Mouse (Mus musculus) testis, postnatal 14 days (tissue): ENCODE data around the gene Add2.

Experiments used
- DNase-seq: peaks from one replicate; pipeline ENCODE4 v3.0.0; 2021; ENCODE audit warnings: low spot score

Add2 gene

DNA sequence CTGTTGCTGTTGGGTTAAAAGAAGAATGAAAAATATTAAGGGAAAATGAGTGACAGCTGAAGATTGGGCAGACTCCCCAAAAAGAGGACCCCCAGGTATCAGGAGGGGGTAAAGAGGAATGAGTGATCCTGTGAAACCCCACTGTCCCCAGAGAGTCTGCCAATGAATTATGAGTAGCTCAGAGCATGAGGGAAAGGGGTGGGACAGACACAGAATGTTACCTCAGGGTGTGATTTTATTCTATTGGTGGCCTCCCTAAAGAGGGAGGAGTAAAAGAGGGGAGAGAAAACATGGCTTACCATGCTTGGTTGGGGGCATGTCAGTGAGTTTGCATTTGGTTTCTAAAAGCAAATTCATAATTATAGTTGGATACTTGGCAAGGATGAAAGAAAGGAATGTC lies 50.8 kb downstream of the Add2 start:
- DNase-seq = no peak

DNA sequence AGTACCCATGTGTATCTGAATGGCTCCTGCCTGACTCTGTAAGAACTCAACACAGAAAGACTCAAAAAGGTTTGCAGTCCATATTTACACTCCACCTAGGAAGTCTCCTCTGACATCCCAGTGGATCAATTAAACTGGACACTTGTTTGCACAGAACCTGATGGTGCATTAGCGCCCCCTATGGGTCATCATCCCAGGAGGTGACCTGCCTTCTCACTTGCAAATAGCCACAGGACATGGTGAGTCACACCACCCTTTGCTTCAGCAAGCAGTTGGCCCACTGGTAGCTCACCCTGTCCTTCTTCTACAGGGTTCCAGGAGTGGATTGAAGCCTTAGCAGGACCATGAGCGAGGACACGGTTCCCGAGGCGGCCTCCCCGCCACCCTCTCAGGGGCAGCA lies 57.0 kb downstream of the Add2 start:
- peak; percentile 38 for DNase-seq

DNA sequence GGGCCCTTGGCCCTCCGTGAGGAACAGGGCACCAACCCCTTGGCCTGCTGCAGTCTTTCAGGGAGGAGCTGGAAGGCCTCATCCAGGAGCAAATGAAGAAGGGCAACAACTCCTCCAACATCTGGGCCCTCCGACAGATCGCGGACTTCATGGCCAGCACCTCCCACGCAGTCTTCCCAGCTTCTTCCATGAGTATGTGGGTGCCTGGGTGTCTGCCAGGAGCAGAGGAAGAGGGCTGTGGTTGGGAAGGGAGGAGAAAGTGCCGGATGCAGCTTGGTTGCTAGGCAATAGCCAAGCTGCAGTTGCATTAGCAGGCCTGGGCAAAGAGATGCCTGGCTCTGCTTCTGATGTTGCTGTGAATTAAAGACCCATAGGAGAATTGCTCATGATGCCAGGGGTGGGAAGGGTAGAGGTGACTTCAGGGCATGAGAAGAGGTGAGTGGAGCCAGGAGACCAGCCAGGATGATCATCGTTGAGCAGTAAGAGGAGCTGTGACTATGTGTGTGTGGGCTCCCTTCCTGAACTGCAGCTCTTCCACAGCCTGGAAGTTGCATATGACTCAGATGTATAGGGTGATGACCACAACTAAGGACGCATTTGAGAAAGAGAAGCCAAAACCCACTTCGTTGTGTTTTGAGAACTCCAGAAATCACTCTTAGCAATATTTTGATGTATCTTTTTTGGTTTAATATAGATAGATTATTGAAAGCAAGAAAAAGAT lies 58.5 kb downstream of the Add2 start:
- peak; percentile 48 for DNase-seq

- no peak for DNase-seq
Measured at GRCm38 (mm10) chr6:86087813-86088212, 59.3 kb downstream of the Add2 start.

- no peak for DNase-seq
Measured at GRCm38 (mm10) chr6:86094202-86094838, 65.8 kb downstream of the Add2 start.

GRCm38 (mm10) chr6:86095518-86095917 lies 67.0 kb downstream of the Add2 start:
- DNase-seq = no peak

GRCm38 (mm10) chr6:86096733-86097132 lies 68.3 kb downstream of the Add2 start:
- no peak for DNase-seq

GRCm38 (mm10) chr6:86097155-86097554 lies 68.7 kb downstream of the Add2 start:
- DNase-seq = no peak

- DNase-seq = no peak
Measured at GRCm38 (mm10) chr6:86099003-86099402, 70.5 kb downstream of the Add2 start.

- DNase-seq = no peak
Measured at GRCm38 (mm10) chr6:86101451-86101850, 73.0 kb downstream of the Add2 start.

- DNase-seq = no peak
Measured at GRCm38 (mm10) chr6:86102874-86103273, 74.4 kb downstream of the Add2 start.

- no peak for DNase-seq
Measured at GRCm38 (mm10) chr6:86103614-86104013, 75.1 kb downstream of the Add2 start.

DNA sequence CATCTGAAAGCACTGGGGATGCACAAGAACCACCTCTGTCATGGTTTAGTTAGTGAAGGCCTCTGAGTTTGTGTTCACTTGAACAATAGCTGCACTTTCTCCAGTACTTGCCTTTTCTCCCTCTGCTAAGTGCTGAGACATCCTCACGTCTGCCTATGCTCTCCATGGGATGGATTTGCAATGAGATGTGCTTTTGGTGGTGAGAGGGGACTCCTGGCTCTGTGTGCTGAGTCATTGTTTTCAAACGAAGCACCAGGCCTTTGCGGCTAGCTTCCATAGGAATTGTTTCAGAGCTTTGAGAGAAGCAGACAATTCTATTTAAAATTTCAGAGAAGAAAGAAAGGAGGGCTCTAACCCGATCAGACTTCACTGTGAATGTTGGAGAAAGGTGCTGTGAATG lies 76.2 kb downstream of the Add2 start:
- no peak for DNase-seq

- no peak for DNase-seq
Measured at GRCm38 (mm10) chr6:86106045-86106444, 77.6 kb downstream of the Add2 start.

- no peak for DNase-seq
Measured at GRCm38 (mm10) chr6:86107101-86107500, 78.6 kb downstream of the Add2 start.

- DNase-seq = no peak
Measured at GRCm38 (mm10) chr6:86115843-86116242, 87.4 kb downstream of the Add2 start.

DNA sequence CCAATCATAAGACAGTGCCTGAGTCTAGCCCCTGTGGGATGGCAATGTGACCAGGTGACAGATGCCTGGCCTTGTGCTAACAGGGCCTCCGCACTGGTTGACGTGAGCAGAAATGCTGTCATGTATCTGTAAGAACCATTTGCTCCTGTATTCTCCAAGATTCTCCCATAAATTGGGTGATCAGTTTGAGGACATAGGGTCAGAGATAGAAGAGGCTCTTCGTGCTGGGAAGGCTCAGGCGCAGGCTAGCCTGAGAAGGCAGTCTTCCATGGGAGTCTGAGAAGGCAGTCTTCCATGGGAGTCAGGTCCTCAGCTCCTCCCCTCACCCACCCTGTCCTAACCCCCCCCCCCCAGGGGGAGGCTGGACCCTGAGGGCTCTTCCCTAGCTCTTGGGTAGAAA lies 94.6 kb downstream of the Add2 start:
- DNase-seq = no peak

- DNase-seq = no peak
Measured at GRCm38 (mm10) chr6:86125761-86126160, 97.3 kb downstream of the Add2 start.

DNA sequence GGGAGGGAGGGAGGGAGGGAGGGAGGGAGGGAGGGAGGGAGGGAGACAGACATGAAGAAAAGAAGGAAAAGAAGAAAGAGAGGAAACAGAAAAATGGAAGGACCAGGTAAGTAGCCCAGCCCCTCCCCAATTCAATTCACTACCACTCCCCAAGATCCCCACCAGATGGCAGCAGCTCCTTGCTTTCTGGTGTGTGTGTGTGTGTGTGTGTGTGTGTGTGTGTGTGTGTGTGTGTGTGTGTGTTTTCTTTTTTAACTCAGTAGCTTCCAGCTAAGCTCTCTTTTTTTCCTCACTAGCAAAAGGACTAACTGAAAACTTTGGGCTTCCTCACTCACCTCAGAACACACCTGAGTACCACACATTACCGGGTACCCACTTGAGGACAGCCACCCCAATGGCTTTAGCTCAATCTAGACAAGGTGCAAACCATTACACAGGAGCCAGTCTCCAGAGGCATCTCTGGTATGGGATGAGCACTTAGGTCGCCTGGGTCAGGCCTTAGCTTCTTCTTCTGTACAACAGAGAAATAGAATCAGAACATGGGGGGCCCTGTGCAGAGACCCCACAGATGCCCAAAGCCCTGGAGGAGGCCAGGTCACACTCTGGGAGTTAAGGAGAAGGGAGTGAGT lies 98.6 kb downstream of the Add2 start:
- no peak for DNase-seq

GRCm38 (mm10) chr6:86128504-86128903 lies 100.0 kb downstream of the Add2 start:
- DNase-seq = no peak

DNA sequence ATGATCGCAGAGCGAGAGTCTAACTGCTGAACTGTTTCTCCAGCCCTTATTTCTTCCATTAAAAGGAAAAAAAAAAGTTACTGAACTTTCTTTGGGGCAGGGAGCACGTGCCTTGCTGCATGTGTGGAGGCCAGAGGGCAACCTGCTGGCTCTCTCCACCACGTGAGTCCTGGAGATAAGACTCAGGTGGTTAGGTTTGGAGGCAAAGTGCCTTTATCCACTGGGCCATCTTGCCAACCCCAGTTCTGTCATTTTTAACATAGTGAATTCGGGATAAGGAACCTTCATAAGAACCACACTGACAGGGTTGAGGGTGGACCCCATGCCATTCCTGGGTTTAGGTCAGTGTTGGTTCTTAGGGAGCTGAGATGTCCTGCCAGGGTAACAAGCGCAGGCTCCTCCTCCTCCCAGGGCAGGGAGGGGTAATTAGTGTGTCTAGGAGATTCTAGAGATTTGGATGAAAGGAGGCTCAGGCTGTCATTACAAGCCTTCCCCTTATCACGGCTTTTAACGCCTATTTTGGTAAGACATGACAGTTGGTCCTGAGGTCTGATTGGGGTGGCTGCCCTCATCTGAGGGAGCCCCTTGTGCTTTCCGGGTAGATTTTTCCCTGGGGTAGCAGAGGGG lies 101.5 kb downstream of the Add2 start:
- DNase-seq = no peak

GRCm38 (mm10) chr6:86133882-86134281 lies 105.4 kb downstream of the Add2 start:
- DNase-seq = no peak

DNA sequence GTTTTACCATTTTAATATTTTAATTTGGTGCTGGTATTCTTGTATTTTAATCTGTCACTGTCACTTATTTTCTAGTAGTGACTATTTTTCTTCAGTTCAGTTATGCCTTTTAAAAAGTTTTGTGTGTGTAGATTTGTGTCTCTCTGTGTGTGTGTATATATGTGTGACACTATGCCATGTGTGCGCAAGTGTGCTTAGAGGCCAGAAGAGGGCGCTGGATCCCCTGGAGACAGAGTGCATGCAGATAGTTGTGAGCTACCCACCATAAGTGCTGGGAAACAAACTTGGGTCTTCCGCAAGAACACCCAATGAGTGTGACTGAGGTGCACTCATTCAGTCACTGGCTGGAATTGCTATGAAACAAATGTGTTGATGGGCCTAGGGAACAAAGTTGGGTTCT lies 107.7 kb downstream of the Add2 start:
- no peak for DNase-seq
